Mouse (Mus musculus) retina, postnatal 1 day (tissue): ENCODE data around the gene Mrps16.

Experiments
- DNase-seq: peaks from one replicate; pipeline ENCODE4 v3.0.0-alpha.2; 2012

The Mrps16 gene

GRCm38 (mm10) chr14:20393205-20393913 lies at the start of gene Mrps16:
Gene Mrps16 (minus strand): TSS chr14:20393634.
- peak; percentile 99 for DNase-seq

GRCm38 (mm10) chr14:20442252-20442651 lies 48.8 kb upstream of the Mrps16 start:
- DNase-seq: peak; percentile 79

- no peak for DNase-seq
Observed at GRCm38 (mm10) chr14:20436976-20437375, 43.5 kb upstream of the Mrps16 start.

GRCm38 (mm10) chr14:20432420-20432819 lies 39.0 kb upstream of the Mrps16 start:
- peak; percentile 32 for DNase-seq

GRCm38 (mm10) chr14:20431726-20432125 lies 38.3 kb upstream of the Mrps16 start:
- no peak for DNase-seq

GRCm38 (mm10) chr14:20429833-20430232 lies 36.4 kb upstream of the Mrps16 start:
- no peak for DNase-seq

GRCm38 (mm10) chr14:20428593-20428992 lies 35.2 kb upstream of the Mrps16 start:
- no peak for DNase-seq

- no peak for DNase-seq
Observed at GRCm38 (mm10) chr14:20423046-20423445, 29.6 kb upstream of the Mrps16 start.

- DNase-seq: no peak
Observed at GRCm38 (mm10) chr14:20422257-20422656, 28.8 kb upstream of the Mrps16 start.

GRCm38 (mm10) chr14:20400071-20400470 lies 6.6 kb upstream of the Mrps16 start:
- peak; percentile 53 for DNase-seq

- DNase-seq: no peak
Observed at GRCm38 (mm10) chr14:20398864-20399263, 5.4 kb upstream of the Mrps16 start.

- DNase-seq: no peak
Observed at GRCm38 (mm10) chr14:20397220-20397619, 3.8 kb upstream of the Mrps16 start.

GRCm38 (mm10) chr14:20392326-20392725 lies 1.1 kb downstream of the Mrps16 start:
- DNase-seq: no peak

GRCm38 (mm10) chr14:20389446-20390079 lies 3.9 kb downstream of the Mrps16 start:
- DNase-seq: no peak

- peak; percentile 95 for DNase-seq
Observed at GRCm38 (mm10) chr14:20388441-20389129, 4.8 kb downstream of the Mrps16 start, which contains the start of gene Dnajc9. Gene Dnajc9 (minus strand): TSS chr14:20388910.

- DNase-seq: no peak
Observed at GRCm38 (mm10) chr14:20379753-20380430, 13.5 kb downstream of the Mrps16 start.

- no peak for DNase-seq
Observed at GRCm38 (mm10) chr14:20379087-20379640, 14.3 kb downstream of the Mrps16 start.

GRCm38 (mm10) chr14:20378313-20379061 lies 14.9 kb downstream of the Mrps16 start:
- peak; percentile 68 for DNase-seq

- no peak for DNase-seq
Observed at GRCm38 (mm10) chr14:20377112-20377521, 16.3 kb downstream of the Mrps16 start.

GRCm38 (mm10) chr14:20371854-20372253 lies 21.6 kb downstream of the Mrps16 start:
- DNase-seq: no peak

GRCm38 (mm10) chr14:20370798-20371197 lies 22.6 kb downstream of the Mrps16 start:
- DNase-seq: no peak

- peak; percentile 10 for DNase-seq
Observed at GRCm38 (mm10) chr14:20368271-20368670, 25.2 kb downstream of the Mrps16 start.
